Mouse (Mus musculus): ENCODE results near the gene Lsg1. TPM values are rescaled to one million over a fixed set of nuclear protein-coding genes. Genes with fewer than 3 reads are reported as not detected.
A peak's percentile ranks its signal among the peaks of the same experiment; 100 is the strongest.

The Lsg1 gene
- polyA plus RNA-seq, 1 experiment = 0.39 TPM

DNA sequence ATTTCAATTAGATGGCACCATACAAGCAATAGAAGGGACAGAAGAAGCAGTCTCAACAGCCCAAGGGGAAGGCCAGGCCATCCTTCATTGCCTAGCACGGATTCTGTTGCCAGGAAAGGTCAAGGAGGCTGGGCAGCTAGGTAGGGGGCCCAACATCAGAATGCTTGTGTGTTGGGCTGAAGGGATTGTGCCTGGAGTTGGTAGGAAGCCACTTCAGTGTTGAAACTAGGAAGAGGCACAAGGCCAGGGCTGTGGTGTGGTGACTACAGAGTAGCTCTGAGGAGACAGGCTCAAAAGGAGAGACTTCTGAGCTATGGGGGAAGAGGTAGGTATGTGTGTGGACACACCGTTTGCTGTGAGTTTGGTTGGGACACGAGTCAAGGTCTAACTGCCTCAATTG is 8.0 kb upstream of the Lsg1 start:
- TF ChIP-seq TAL1 (IDR thresholded peaks at IDR 0.05; ENCODE audit: low read length) = no peak
- no peak for TF ChIP-seq GATA1 (IDR thresholded peaks at IDR 0.05; ENCODE audit: low read length)
- H3K4me1 ChIP-seq (ENCODE audit: control insufficient read depth) = peaks cover 8% of the 10 kb centered on the region

DNA sequence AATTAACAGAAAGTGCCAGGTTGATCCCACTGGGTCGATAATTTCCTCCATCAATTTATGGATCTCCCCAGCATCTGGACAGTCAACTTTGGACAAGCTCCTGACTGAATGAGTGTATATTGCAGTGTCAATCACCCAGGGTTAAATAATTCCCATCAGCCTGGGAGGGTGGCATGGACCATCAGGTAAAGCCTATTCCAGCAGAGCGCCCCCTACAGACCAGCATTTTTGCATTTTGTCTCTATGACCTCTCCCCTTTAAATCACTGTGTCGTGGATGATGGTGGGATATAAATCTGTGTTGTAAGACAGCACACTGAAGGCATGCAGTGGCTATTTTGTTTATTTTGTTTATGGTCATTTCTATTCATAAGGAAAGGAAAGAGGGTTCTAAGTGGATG is 4.6 kb upstream of the Lsg1 start:
- no peaks in the 10 kb centered on the region for H3K9me3 ChIP-seq (ENCODE audit: control insufficient read depth, low read length)
- no peaks in the 10 kb centered on the region for H3K36me3 ChIP-seq (ENCODE audit: control insufficient read depth)
- H3K4me3 ChIP-seq (replicated peaks) = no peak overlapping the region
- peaks cover 30% of the 10 kb centered on the region for H3K27me3 ChIP-seq (ENCODE audit: control insufficient read depth)
- TF ChIP-seq GATA1 (IDR thresholded peaks at IDR 0.05; ENCODE audit: low read length) (no peak), TAL1 (IDR thresholded peaks at IDR 0.05; ENCODE audit: low read length) (no peak)
- peaks cover 5% of the 10 kb centered on the region for H3K4me1 ChIP-seq (ENCODE audit: control insufficient read depth)

More for the DNA sequence above, 8.0 kb upstream of the Lsg1 start:
- H3K4me3 ChIP-seq (replicated peaks) = no peak overlapping the region
- H3K36me3 ChIP-seq (ENCODE audit: control insufficient read depth) = no peaks in the 10 kb centered on the region
- H3K27me3 ChIP-seq (ENCODE audit: control insufficient read depth) = peaks cover 50% of the 10 kb centered on the region
- H3K9me3 ChIP-seq (ENCODE audit: control insufficient read depth, low read length) = peaks cover 3% of the 10 kb centered on the region; the same call in 1 of the 2 replicates

- H3K9me3 ChIP-seq (ENCODE audit: control insufficient read depth, low read length) = no peaks in the 10 kb centered on the region
- H3K4me1 ChIP-seq (ENCODE audit: control insufficient read depth) = peaks cover 18% of the 10 kb centered on the region
- H3K36me3 ChIP-seq (ENCODE audit: control insufficient read depth) = peaks cover 3% of the 10 kb centered on the region
- H3K27me3 ChIP-seq (ENCODE audit: control insufficient read depth) = peaks cover 18% of the 10 kb centered on the region
- no peak overlapping the region for H3K4me3 ChIP-seq (replicated peaks)
- no peak for TF ChIP-seq TAL1 (IDR thresholded peaks at IDR 0.05; ENCODE audit: low read length)
- no peak for TF ChIP-seq GATA1 (IDR thresholded peaks at IDR 0.05; ENCODE audit: low read length)
Measured at GRCm38 (mm10) chr16:30590264-30591209, 3.1 kb upstream of the Lsg1 start.

GRCm38 (mm10) chr16:30586935-30587493 is 378 bp downstream of the Lsg1 start:
- peak overlapping the region; percentile 78 for H3K4me3 ChIP-seq (replicated peaks)
- peaks cover 15% of the 10 kb centered on the region for H3K27me3 ChIP-seq (ENCODE audit: control insufficient read depth)
- H3K36me3 ChIP-seq (ENCODE audit: control insufficient read depth) = peaks cover 38% of the 10 kb centered on the region
- H3K9me3 ChIP-seq (ENCODE audit: control insufficient read depth, low read length) = no peaks in the 10 kb centered on the region
- TF ChIP-seq GATA1 (IDR thresholded peaks at IDR 0.05; ENCODE audit: low read length) (no peak), TAL1 (IDR thresholded peaks at IDR 0.05; ENCODE audit: low read length) (no peak)
- peaks cover 19% of the 10 kb centered on the region for H3K4me1 ChIP-seq (ENCODE audit: control insufficient read depth)

GRCm38 (mm10) chr16:30580765-30581164 is 6.6 kb downstream of the Lsg1 start:
- Histone ChIP-seq H3K27me3 (ENCODE audit: control insufficient read depth) (no peaks in the 10 kb centered on the region), H3K4me3 (replicated peaks) (no peak overlapping the region), H3K36me3 (ENCODE audit: control insufficient read depth) (peaks cover 100% of the 10 kb centered on the region), H3K9me3 (ENCODE audit: control insufficient read depth, low read length) (no peaks in the 10 kb centered on the region), H3K4me1 (ENCODE audit: control insufficient read depth) (peaks cover 4% of the 10 kb centered on the region)
- TF ChIP-seq GATA1 (IDR thresholded peaks at IDR 0.05; ENCODE audit: low read length) = no peak
- no peak for TF ChIP-seq TAL1 (IDR thresholded peaks at IDR 0.05; ENCODE audit: low read length)

DNA sequence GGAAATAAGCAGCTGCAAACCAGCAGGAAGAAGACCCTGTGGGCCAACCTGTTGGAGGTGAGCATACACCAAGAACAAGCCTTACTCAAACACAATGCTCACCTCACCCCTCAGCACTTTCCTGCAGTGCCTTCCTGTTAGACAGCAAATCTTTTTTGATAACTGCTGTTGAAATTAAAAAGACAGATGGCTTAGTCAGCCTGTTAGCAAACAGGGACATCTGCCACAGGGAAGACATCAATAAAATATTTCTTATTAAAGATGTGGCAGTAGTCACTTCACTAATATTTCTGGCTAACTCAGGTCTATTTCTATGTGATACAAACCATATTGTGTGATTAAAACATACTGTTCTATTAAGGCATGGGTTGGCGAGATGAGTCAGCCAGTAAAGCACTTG is 11.0 kb downstream of the Lsg1 start:
- Histone ChIP-seq H3K9me3 (ENCODE audit: control insufficient read depth, low read length) (no peaks in the 10 kb centered on the region), H3K4me1 (ENCODE audit: control insufficient read depth) (no peaks in the 10 kb centered on the region), H3K36me3 (ENCODE audit: control insufficient read depth) (peaks cover 96% of the 10 kb centered on the region), H3K27me3 (ENCODE audit: control insufficient read depth) (no peaks in the 10 kb centered on the region), H3K4me3 (replicated peaks) (no peak overlapping the region)
- no peak for TF ChIP-seq GATA1 (IDR thresholded peaks at IDR 0.05; ENCODE audit: low read length)
- no peak for TF ChIP-seq TAL1 (IDR thresholded peaks at IDR 0.05; ENCODE audit: low read length)

- H3K27me3 ChIP-seq (ENCODE audit: control insufficient read depth) = no peaks in the 10 kb centered on the region
- no peaks in the 10 kb centered on the region for H3K9me3 ChIP-seq (ENCODE audit: control insufficient read depth, low read length)
- TF ChIP-seq TAL1 (IDR thresholded peaks at IDR 0.05; ENCODE audit: low read length) (no peak), GATA1 (IDR thresholded peaks at IDR 0.05; ENCODE audit: low read length) (no peak)
- peaks cover 96% of the 10 kb centered on the region for H3K36me3 ChIP-seq (ENCODE audit: control insufficient read depth)
- H3K4me1 ChIP-seq (ENCODE audit: control insufficient read depth) = no peaks in the 10 kb centered on the region
- no peak overlapping the region for H3K4me3 ChIP-seq (replicated peaks)
Measured at GRCm38 (mm10) chr16:30575815-30576214, 11.6 kb downstream of the Lsg1 start.

GRCm38 (mm10) chr16:30572239-30572638 is 15.2 kb downstream of the Lsg1 start:
- Histone ChIP-seq H3K4me3 (replicated peaks) (no peak overlapping the region), H3K4me1 (ENCODE audit: control insufficient read depth) (no peaks in the 10 kb centered on the region; the same call in 1 of the 2 replicates), H3K36me3 (ENCODE audit: control insufficient read depth) (peaks cover 96% of the 10 kb centered on the region), H3K9me3 (ENCODE audit: control insufficient read depth, low read length) (no peaks in the 10 kb centered on the region), H3K27me3 (ENCODE audit: control insufficient read depth) (no peaks in the 10 kb centered on the region)
- no peak for TF ChIP-seq GATA1 (IDR thresholded peaks at IDR 0.05; ENCODE audit: low read length)
- no peak for TF ChIP-seq TAL1 (IDR thresholded peaks at IDR 0.05; ENCODE audit: low read length)

- peaks cover 5% of the 10 kb centered on the region for H3K4me1 ChIP-seq (ENCODE audit: control insufficient read depth)
- peaks cover 96% of the 10 kb centered on the region for H3K36me3 ChIP-seq (ENCODE audit: control insufficient read depth)
- no peaks in the 10 kb centered on the region for H3K9me3 ChIP-seq (ENCODE audit: control insufficient read depth, low read length)
- no peak overlapping the region for H3K4me3 ChIP-seq (replicated peaks)
- no peaks in the 10 kb centered on the region for H3K27me3 ChIP-seq (ENCODE audit: control insufficient read depth)
- TF ChIP-seq TAL1 (IDR thresholded peaks at IDR 0.05; ENCODE audit: low read length) (no peak), GATA1 (IDR thresholded peaks at IDR 0.05; ENCODE audit: low read length) (no peak)
Measured at GRCm38 (mm10) chr16:30571378-30571777, 16.0 kb downstream of the Lsg1 start.

Data from erythroblast, embryonic 14.5 days (primary cell).